Mouse (Mus musculus) cerebellum, adult 2 months (tissue): ENCODE data around the gene Gm2564.
"Not testable (repeated sequence)": the region's sequence is repeated elsewhere in the genome, so short reads cannot be mapped to it uniquely, and the experiment has no call there.

Experiments used
- CTCF ChIP-seq: fragments of 200-500 bp; IDR thresholded peaks from 2 replicates; pipeline ENCODE4 v1.5.1; 2011; ENCODE audit warnings: low read depth, mild to moderate bottlenecking, control low read depth, low read length, moderate library complexity, borderline replicate concordance; ENCODE audit not compliant: insufficient read depth
- POLR2A ChIP-seq: fragments of 200-500 bp; IDR thresholded peaks from 2 replicates; pipeline ENCODE4 v1.6.1; 2011; ENCODE audit warnings: low read length, control low read depth, borderline replicate concordance; ENCODE audit not compliant: insufficient read depth

- not testable (repeated sequence) for TF ChIP-seq CTCF, POLR2A
Measured at GRCm38 (mm10) chr4:42679365-42679764, 49.8 kb downstream of the Gm2564 start.
